Mouse (Mus musculus): ENCODE measurements around the gene Med22. TPM values are rescaled to one million over a fixed set of nuclear protein-coding genes. Genes with fewer than 3 reads are reported as not detected.
"Not testable (repeated sequence)": the region's sequence is repeated elsewhere in the genome, so short reads cannot be mapped to it uniquely, and the experiment has no call there.

Gene Med22
- polyA plus RNA-seq, 1 experiment: 53.0 TPM

GRCm38 (mm10) chr2:26908710-26909386 is 1.6 kb downstream of the Med22 start:
- TF ChIP-seq POLR2A (IDR thresholded peaks at IDR 0.05; ENCODE audit: borderline replicate concordance, low read depth, low read length) (no peak), CTCF (IDR thresholded peaks at IDR 0.05; ENCODE audit: low read depth, low read length) (no peak)
- Histone ChIP-seq H3K4me1 (ENCODE audit: control insufficient read depth, insufficient read depth, low read length) (peaks cover 14% of the 10 kb centered on the region), H3K27ac (ENCODE audit: insufficient read depth, low read depth, low read length) (no peak overlapping the region), H3K4me3 (ENCODE audit: insufficient read depth, low read length) (peak overlapping the region; percentile 90)

- Histone ChIP-seq H3K27ac (ENCODE audit: insufficient read depth, low read depth, low read length) (no peak overlapping the region), H3K4me1 (ENCODE audit: control insufficient read depth, insufficient read depth, low read length) (peaks cover 14% of the 10 kb centered on the region), H3K4me3 (ENCODE audit: insufficient read depth, low read length) (no peak overlapping the region)
- TF ChIP-seq CTCF (IDR thresholded peaks at IDR 0.05; ENCODE audit: low read depth, low read length) (peak; percentile 76), POLR2A (IDR thresholded peaks at IDR 0.05; ENCODE audit: borderline replicate concordance, low read depth, low read length) (no peak)
Measured at GRCm38 (mm10) chr2:26907109-26907508, 3.4 kb downstream of the Med22 start.

- no peak overlapping the region for H3K4me3 ChIP-seq (ENCODE audit: insufficient read depth, low read length)
- peaks cover 14% of the 10 kb centered on the region for H3K4me1 ChIP-seq (ENCODE audit: control insufficient read depth, insufficient read depth, low read length)
- no peak overlapping the region for H3K27ac ChIP-seq (ENCODE audit: insufficient read depth, low read depth, low read length)
- TF ChIP-seq POLR2A (IDR thresholded peaks at IDR 0.05; ENCODE audit: borderline replicate concordance, low read depth, low read length) (no peak), CTCF (IDR thresholded peaks at IDR 0.05; ENCODE audit: low read depth, low read length) (no peak)
Measured at GRCm38 (mm10) chr2:26906431-26906830, 4.0 kb downstream of the Med22 start.

DNA sequence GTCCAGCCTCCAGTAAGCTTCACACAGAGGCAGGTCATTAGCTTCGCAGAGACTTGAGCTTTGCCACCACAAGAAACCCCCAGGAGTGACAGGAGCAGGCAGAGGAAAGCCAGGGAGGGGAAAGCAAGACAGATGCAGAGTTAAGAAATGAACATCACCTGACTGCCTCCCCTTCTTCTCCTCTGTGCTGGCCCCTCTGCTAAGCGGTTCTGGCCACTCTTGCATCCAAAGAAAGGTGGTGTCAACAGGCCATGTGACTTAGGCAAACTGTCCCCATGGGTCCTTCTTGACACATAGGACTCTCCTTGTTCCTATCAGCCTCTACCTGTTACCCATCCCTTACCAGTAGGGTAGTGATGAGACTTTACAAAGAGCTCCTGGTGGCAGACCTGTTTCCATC is 4.5 kb downstream of the Med22 start:
- H3K27ac ChIP-seq (ENCODE audit: insufficient read depth, low read depth, low read length): no peak overlapping the region
- H3K4me3 ChIP-seq (ENCODE audit: insufficient read depth, low read length): no peak overlapping the region
- peaks cover 18% of the 10 kb centered on the region for H3K4me1 ChIP-seq (ENCODE audit: control insufficient read depth, insufficient read depth, low read length)
- TF ChIP-seq POLR2A (IDR thresholded peaks at IDR 0.05; ENCODE audit: borderline replicate concordance, low read depth, low read length): no peak
- no peak for TF ChIP-seq CTCF (IDR thresholded peaks at IDR 0.05; ENCODE audit: low read depth, low read length)

- Histone ChIP-seq H3K4me3 (ENCODE audit: insufficient read depth, low read length) (peak overlapping the region; percentile 98), H3K4me1 (ENCODE audit: control insufficient read depth, insufficient read depth, low read length) (peaks cover 13% of the 10 kb centered on the region), H3K27ac (ENCODE audit: insufficient read depth, low read depth, low read length) (peak overlapping the region; percentile 58)
- TF ChIP-seq CTCF (IDR thresholded peaks at IDR 0.05; ENCODE audit: low read depth, low read length) (no peak), POLR2A (IDR thresholded peaks at IDR 0.05; ENCODE audit: borderline replicate concordance, low read depth, low read length) (no peak)
Measured at GRCm38 (mm10) chr2:26903311-26903710, 7.2 kb downstream of the Med22 start.

- H3K4me1 ChIP-seq (ENCODE audit: control insufficient read depth, insufficient read depth, low read length): peaks cover 12% of the 10 kb centered on the region
- peak within 1 kb of the TSS; percentile 66 for H3K27ac ChIP-seq (ENCODE audit: insufficient read depth, low read depth, low read length)
- peak within 1 kb of the TSS; percentile 98 for H3K4me3 ChIP-seq (ENCODE audit: insufficient read depth, low read length)
- TF ChIP-seq POLR2A (IDR thresholded peaks at IDR 0.05; ENCODE audit: borderline replicate concordance, low read depth, low read length) (no peak), CTCF (IDR thresholded peaks at IDR 0.05; ENCODE audit: low read depth, low read length) (no peak)
Measured at GRCm38 (mm10) chr2:26902467-26903220, 7.8 kb downstream of the Med22 start, which contains the start of gene Surf6. TSS of gene Surf6 (minus strand) at chr2:26902879.

GRCm38 (mm10) chr2:26901834-26902400 is 8.6 kb downstream of the Med22 start:
- TF ChIP-seq CTCF (IDR thresholded peaks at IDR 0.05; ENCODE audit: low read depth, low read length): no peak
- Histone ChIP-seq H3K4me1 (ENCODE audit: control insufficient read depth, insufficient read depth, low read length) (peaks cover 8% of the 10 kb centered on the region), H3K4me3 (ENCODE audit: insufficient read depth, low read length) (peak overlapping the region; percentile 98), H3K27ac (ENCODE audit: insufficient read depth, low read depth, low read length) (peak overlapping the region; percentile 66)

- H3K4me3 ChIP-seq (ENCODE audit: insufficient read depth, low read length): 0 out of 2 replicates have a peak overlapping the region, but pooled peaks have one; percentile 19
- H3K4me1 ChIP-seq (ENCODE audit: control insufficient read depth, insufficient read depth, low read length): peaks cover 8% of the 10 kb centered on the region
- no peak overlapping the region for H3K27ac ChIP-seq (ENCODE audit: insufficient read depth, low read depth, low read length)
- no peak for TF ChIP-seq CTCF (IDR thresholded peaks at IDR 0.05; ENCODE audit: low read depth, low read length)
- TF ChIP-seq POLR2A (IDR thresholded peaks at IDR 0.05; ENCODE audit: borderline replicate concordance, low read depth, low read length): no peak
Measured at GRCm38 (mm10) chr2:26900731-26901130, 9.7 kb downstream of the Med22 start.

DNA sequence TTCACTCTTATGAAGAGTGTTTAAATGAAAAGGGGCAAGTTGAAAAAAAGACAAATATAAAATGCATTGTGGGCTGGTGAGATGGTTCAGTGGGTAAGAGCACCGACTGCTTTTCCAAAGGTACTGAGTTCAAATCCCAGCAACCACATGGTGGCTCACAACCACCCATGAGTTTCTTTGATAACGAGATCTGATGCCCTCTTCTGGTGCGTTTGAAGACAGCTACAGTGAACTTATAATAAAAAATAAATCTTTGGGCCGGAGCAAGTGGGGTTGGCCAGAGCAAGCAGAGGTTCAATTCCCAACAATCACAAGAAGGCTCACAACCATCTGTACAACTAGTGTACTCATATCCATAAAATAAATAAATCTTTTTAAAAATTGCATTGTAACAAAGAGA is 14.6 kb downstream of the Med22 start:
- Histone ChIP-seq H3K4me1 (ENCODE audit: control insufficient read depth, insufficient read depth, low read length) (peaks cover 7% of the 10 kb centered on the region), H3K27ac (ENCODE audit: insufficient read depth, low read depth, low read length) (no peak overlapping the region), H3K4me3 (ENCODE audit: insufficient read depth, low read length) (no peak overlapping the region)
- TF ChIP-seq POLR2A (IDR thresholded peaks at IDR 0.05; ENCODE audit: borderline replicate concordance, low read depth, low read length): no peak
- no peak for TF ChIP-seq CTCF (IDR thresholded peaks at IDR 0.05; ENCODE audit: low read depth, low read length)

GRCm38 (mm10) chr2:26886170-26886569 is 24.3 kb downstream of the Med22 start:
- H3K4me3 ChIP-seq (ENCODE audit: insufficient read depth, low read length); H3K27ac ChIP-seq (ENCODE audit: insufficient read depth, low read depth, low read length); H3K4me1 ChIP-seq (ENCODE audit: control insufficient read depth, insufficient read depth, low read length): not testable (repeated sequence)

GRCm38 (mm10) chr2:26885541-26885940 is 24.9 kb downstream of the Med22 start:
- H3K4me3 ChIP-seq (ENCODE audit: insufficient read depth, low read length); H3K4me1 ChIP-seq (ENCODE audit: control insufficient read depth, insufficient read depth, low read length); H3K27ac ChIP-seq (ENCODE audit: insufficient read depth, low read depth, low read length): not testable (repeated sequence)
